Mouse (Mus musculus) ES-E14 (cell line): ENCODE data around the gene Desi2. TPM values are rescaled to one million over a fixed set of nuclear protein-coding genes. Genes with fewer than 3 reads are reported as not detected.
"Not testable (repeated sequence)": the region's sequence is repeated elsewhere in the genome, so short reads cannot be mapped to it uniquely, and the experiment has no call there.

ENCODE experiments used
- DNase-seq: peaks from one replicate; pipeline ENCODE4 v3.0.0-alpha.2; 2013; ENCODE audit warnings: low read depth, low spot score
- H3K27ac ChIP-seq: 2 replicates; pipeline ENCODE4 v1.5.1; 2012; ENCODE audit warnings: low read depth, mild to moderate bottlenecking, low read length, moderate library complexity, mixed read lengths; ENCODE audit not compliant: poor library complexity, insufficient read depth, severe bottlenecking
- H3K36me3 ChIP-seq: 2 replicates; pipeline ENCODE4 v1.6.1; 2012; ENCODE audit warnings: mild to moderate bottlenecking, low read length, moderate library complexity, mixed read lengths; ENCODE audit not compliant: control insufficient read depth, poor library complexity, insufficient read depth, severe bottlenecking
- H3K4me1 ChIP-seq, 2 experiments: fragments of 150-350 bp in 1 of 2; sonication (generic) in 1 of 2; 2 replicates each; pipeline ENCODE4 v1.6.1; 2012; ENCODE audit warnings: low read length in 2 of 2, mild to moderate bottlenecking in 1 of 2, mixed read lengths in 1 of 2; ENCODE audit not compliant: control insufficient read depth in 2 of 2, insufficient read depth in 2 of 2, poor library complexity in 1 of 2
- H3K4me3 ChIP-seq, 2 experiments: fragments of 150-350 bp in 1 of 2; sonication (generic) in 1 of 2; 2 replicates each; pipeline ENCODE4 v1.5.1; 2012; ENCODE audit warnings: low read length in 2 of 2, low read depth in 1 of 2, mild to moderate bottlenecking in 1 of 2, mixed read lengths in 1 of 2; ENCODE audit not compliant: insufficient read depth in 1 of 2, poor library complexity in 1 of 2, severe bottlenecking in 1 of 2
- H3K9ac ChIP-seq: 2 replicates; pipeline ENCODE4 v1.6.1; 2012; ENCODE audit warnings: low read depth, mild to moderate bottlenecking, low read length, mixed read lengths; ENCODE audit not compliant: poor library complexity, insufficient read depth, severe bottlenecking
- H3K9me3 ChIP-seq: fragments of 150-350 bp; sonication (generic); 2 replicates; pipeline ENCODE4 v1.6.1; 2012; ENCODE audit warnings: low read depth, mild to moderate bottlenecking, low read length; ENCODE audit not compliant: control insufficient read depth, insufficient read depth
- CHD2 ChIP-seq: IDR thresholded peaks from 2 replicates; pipeline ENCODE4 v1.6.1; 2014; ENCODE audit warnings: mild to moderate bottlenecking, low read depth, low read length, inconsistent platforms
- HCFC1 ChIP-seq: IDR thresholded peaks from 2 replicates; pipeline ENCODE4 v1.6.1; 2012; ENCODE audit warnings: low read length, inconsistent platforms, borderline replicate concordance; ENCODE audit not compliant: insufficient read depth
- MAFK ChIP-seq: IDR thresholded peaks from 2 replicates; pipeline ENCODE4 v1.6.1; 2014; ENCODE audit warnings: mild to moderate bottlenecking, low read depth, low read length, inconsistent platforms; ENCODE audit not compliant: insufficient read depth
- ZC3H11A ChIP-seq: IDR thresholded peaks from 2 replicates; pipeline ENCODE4 v1.6.1; 2012; ENCODE audit warnings: low read depth, mild to moderate bottlenecking, inconsistent platforms, low read length, borderline replicate concordance
- ZNF384 ChIP-seq: IDR thresholded peaks from 2 replicates; pipeline ENCODE4 v1.6.1; 2012; ENCODE audit warnings: low read depth, low read length, inconsistent platforms
- in situ Hi-C, 2 experiments: fragments of 600-800 bp; cut with MboI; formaldehyde crosslinking; loops; one replicate each; pipeline ENCODE4 v1.15.1; 2025; ENCODE audit warnings: low sequenced_read_pairs in 2 of 2, inconsistent platforms in 1 of 2; ENCODE audit not compliant: unreplicated experiment in 2 of 2
- total RNA-seq: library from RNA; depleted of rRNA; stranded (reverse); fragments of 300-350 nt; gene quantifications from 2 replicates; pipeline ENCODE4 v1.2.3, GENCODE M21; 2012

Gene Desi2
- total RNA-seq, 1 experiment = 11.8 TPM

DNA sequence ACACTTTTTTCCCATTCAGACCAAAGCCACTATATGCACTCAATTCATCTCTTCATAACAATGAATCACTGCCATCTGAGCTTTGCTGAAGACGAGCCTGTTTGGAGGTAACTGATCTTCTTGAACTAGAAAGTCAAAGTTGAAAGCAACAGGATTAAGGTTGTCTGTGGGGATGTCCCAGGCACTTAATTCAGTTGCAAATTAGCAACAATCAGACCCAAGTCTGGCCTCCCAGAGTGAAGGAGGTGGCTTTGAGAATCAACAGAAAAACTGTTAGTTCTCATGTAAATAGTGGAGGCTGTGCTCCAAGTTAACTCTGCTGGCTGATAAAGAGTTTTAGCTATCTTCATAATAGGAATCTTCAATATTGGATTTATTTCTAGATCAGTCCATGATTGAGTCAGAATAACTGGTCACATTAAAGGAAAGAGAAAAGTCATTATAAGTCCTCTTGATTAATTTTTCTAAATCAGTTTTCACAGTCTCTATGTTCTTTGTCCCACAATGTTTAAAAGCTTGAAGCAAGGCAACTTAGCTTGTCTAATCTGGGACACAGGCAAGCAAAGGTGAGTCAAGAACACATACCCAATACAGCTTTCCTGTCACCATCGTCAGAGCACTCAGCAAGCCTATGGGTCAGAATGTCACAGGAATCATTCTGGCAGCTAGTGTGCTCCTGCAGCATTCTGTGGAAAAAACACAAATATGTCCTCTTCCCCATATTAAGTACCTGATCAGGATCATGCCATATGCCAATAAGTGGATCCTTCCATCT, 96.9 kb downstream of the Desi2 start:
- no peaks in the 10 kb centered on the region for H3K4me1 ChIP-seq
- no peak for DNase-seq
- H3K36me3 ChIP-seq = no peaks in the 10 kb centered on the region
- H3K4me3 ChIP-seq = no peak overlapping the region
- peak overlapping the region; percentile 34; the same call in 1 of the 2 replicates for H3K27ac ChIP-seq
- no peak overlapping the region for H3K9ac ChIP-seq
- no peak for TF ChIP-seq CHD2
- no peak for TF ChIP-seq ZNF384
- no peak for TF ChIP-seq ZC3H11A
- no peak for TF ChIP-seq HCFC1
- no peak for TF ChIP-seq MAFK
- in situ Hi-C loops = loop anchor here in 1 of 2 experiments (10.0 kb wide), 1 partner anchor 171 kb away; no protein-coding TSS in a partner anchor
- H3K9me3 ChIP-seq = no peaks in the 10 kb centered on the region

DNA sequence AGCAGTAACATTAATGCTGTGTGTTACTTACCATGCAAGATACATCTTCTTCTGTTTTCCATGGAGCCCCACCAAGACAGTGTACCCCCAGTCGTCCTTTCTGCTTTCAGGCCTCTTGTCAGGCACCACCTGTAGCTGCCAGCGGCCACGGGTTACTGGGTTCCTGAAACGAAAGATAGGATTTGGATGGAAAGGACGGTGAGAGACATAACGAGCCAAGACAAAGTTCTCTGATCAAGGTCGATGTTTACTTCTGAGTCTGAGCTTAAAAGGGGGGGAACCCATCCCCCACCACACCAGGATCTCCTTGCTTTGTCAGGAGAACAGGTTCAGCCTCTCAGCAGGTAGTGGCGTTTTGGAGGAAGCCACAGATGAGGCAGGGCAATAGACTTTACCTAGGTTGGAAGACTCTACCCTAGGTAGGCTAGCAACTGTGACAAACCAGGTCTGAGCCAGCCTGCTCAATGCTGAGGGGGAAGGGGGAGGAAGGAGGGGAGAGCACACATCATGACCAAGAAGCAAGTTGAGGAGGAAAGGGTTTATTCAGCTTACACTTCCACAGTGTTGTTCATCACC, 100.5 kb downstream of the Desi2 start:
- H3K9me3 ChIP-seq = no peaks in the 10 kb centered on the region
- no peak for DNase-seq
- H3K9ac ChIP-seq = no peak overlapping the region
- no peak for TF ChIP-seq MAFK
- H3K4me1 ChIP-seq = no peaks in the 10 kb centered on the region
- H3K27ac ChIP-seq = peak overlapping the region; percentile 63
- no peak overlapping the region for H3K4me3 ChIP-seq
- H3K36me3 ChIP-seq = no peaks in the 10 kb centered on the region
- in situ Hi-C loops = loop anchor here in 1 of 2 experiments (10.0 kb wide), 1 partner anchor 167 kb away; no protein-coding TSS in a partner anchor

DNA sequence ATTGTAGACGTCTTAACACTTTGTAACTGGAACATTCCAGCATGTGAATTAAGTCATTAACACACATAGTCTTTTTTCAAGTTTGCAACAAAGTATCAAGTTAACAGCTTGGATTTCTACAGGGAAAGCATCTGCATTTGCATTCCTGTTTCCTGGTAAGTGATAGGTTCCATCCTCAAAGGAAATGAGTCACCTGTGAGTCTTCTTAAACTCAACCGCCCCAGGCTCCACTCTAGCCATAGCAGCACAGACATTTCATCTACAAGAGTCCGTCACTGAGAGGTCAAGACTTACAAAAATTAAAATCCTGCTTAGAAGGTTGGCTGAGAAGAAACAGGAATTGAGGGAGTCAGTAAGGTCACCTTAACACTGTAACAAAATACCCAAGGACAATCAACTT, 104.5 kb downstream of the Desi2 start:
- in situ Hi-C loops = no loop called here
- H3K4me3 ChIP-seq = no peak overlapping the region

DNA sequence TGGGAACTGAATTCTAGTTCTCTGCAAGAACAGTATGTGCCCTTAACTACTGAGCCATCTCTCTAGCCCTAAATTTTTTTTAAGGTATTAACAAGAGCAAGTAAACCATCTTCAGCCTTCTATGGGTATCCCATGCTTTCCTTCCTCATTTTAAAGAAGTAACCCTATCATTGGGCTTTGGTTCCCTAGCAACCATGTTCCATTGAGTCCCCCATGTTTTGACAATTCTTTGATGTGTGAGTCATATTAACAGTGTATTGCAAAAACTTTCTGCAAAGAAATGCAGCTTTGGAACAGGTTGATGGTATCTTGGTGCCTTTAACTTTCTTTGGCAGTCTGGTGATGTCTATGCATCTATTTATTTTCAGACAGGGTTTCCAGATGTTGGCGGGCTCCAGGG, 106.8 kb downstream of the Desi2 start:
- no peak overlapping the region for H3K27ac ChIP-seq
- H3K36me3 ChIP-seq = no peaks in the 10 kb centered on the region
- no peaks in the 10 kb centered on the region for H3K9me3 ChIP-seq
- H3K4me3 ChIP-seq = no peak overlapping the region
- DNase-seq = no peak
- H3K4me1 ChIP-seq = no peaks in the 10 kb centered on the region
- in situ Hi-C loops = no loop called here
- TF ChIP-seq ZNF384 = no peak
- TF ChIP-seq MAFK = no peak
- no peak for TF ChIP-seq HCFC1
- H3K9ac ChIP-seq = no peak overlapping the region

More for the DNA sequence above, 104.5 kb downstream of the Desi2 start:
- no peak overlapping the region for H3K27ac ChIP-seq
- DNase-seq = no peak
- no peak overlapping the region for H3K9ac ChIP-seq
- no peak for TF ChIP-seq ZNF384
- no peak for TF ChIP-seq ZC3H11A
- no peak for TF ChIP-seq CHD2
- no peak for TF ChIP-seq HCFC1
- no peak for TF ChIP-seq MAFK
- H3K4me1 ChIP-seq = no peaks in the 10 kb centered on the region
- H3K36me3 ChIP-seq = no peaks in the 10 kb centered on the region
- no peaks in the 10 kb centered on the region for H3K9me3 ChIP-seq

DNA sequence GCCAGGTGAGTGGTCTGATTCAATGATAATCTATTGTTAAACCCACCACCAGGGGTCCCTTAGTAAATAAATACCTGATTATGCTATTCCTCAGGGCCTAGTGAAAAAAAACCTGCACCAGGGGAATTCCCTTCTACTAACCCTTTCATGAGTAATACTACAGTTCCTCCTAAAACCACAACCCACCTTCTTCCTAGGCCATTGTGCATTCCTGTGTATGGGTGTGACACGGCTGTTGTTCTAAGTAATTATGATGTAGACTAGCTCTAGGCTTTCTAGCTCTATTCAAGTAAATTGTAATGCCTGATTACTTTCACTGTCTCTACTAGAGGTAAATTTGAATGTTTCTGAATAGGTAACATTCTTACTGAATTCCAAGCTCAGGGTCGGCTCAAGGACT, 114.0 kb downstream of the Desi2 start:
- not testable (repeated sequence) for H3K36me3 ChIP-seq, H3K9ac ChIP-seq, H3K9me3 ChIP-seq, DNase-seq, H3K4me1 ChIP-seq, H3K4me3 ChIP-seq, H3K27ac ChIP-seq
- in situ Hi-C loops = loop anchor here in 1 of 2 experiments (10.0 kb wide), 1 partner anchor 154 kb away; no protein-coding TSS in a partner anchor
